Mouse (Mus musculus) heart, embryonic 15.5 days (tissue): ENCODE measurements around the gene Hbq1a. TPM values are rescaled to one million over a fixed set of nuclear protein-coding genes. Genes with fewer than 3 reads are reported as not detected.
"Not testable (repeated sequence)": the region's sequence is repeated elsewhere in the genome, so short reads cannot be mapped to it uniquely, and the experiment has no call there.

ENCODE experiments used
- ATAC-seq: fragments of 200-750 bp; cut with Nextera tagmentation; replicated peaks from 2 replicates; pipeline ENCODE4 v1.8.0; 2017; ENCODE audit warnings: low read depth, moderate TSS enrichment; ENCODE audit not compliant: insufficient number of reproducible peaks, insufficient read depth, low FRiP score
- H3K27ac ChIP-seq: fragments of 300-500 bp; sonication (generic); 2 replicates; pipeline ENCODE4 v1.5.1; 2015; ENCODE audit warnings: mild to moderate bottlenecking, inconsistent platforms
- H3K27me3 ChIP-seq: fragments of 300-500 bp; sonication (generic); 2 replicates; pipeline ENCODE4 v1.6.1; 2015; ENCODE audit warnings: inconsistent platforms
- H3K36me3 ChIP-seq: fragments of 300-500 bp; sonication (generic); 2 replicates; pipeline ENCODE4 v1.6.1; 2015; ENCODE audit warnings: mild to moderate bottlenecking, inconsistent platforms
- H3K4me1 ChIP-seq: fragments of 300-500 bp; sonication (generic); replicated peaks from 2 replicates; pipeline ENCODE4 v1.6.1; 2015; ENCODE audit warnings: inconsistent platforms
- H3K4me2 ChIP-seq: fragments of 300-500 bp; sonication (generic); 2 replicates; pipeline ENCODE4 v1.6.1; 2015; ENCODE audit warnings: inconsistent platforms, mild to moderate bottlenecking, moderate library complexity
- H3K4me3 ChIP-seq: fragments of 300-500 bp; sonication (generic); 2 replicates; pipeline ENCODE4 v1.5.1; 2015; ENCODE audit warnings: mild to moderate bottlenecking, inconsistent platforms
- H3K9ac ChIP-seq: fragments of 300-500 bp; sonication (generic); 2 replicates; pipeline ENCODE4 v1.6.1; 2015; ENCODE audit warnings: mild to moderate bottlenecking, inconsistent platforms
- H3K9me3 ChIP-seq: fragments of 300-500 bp; sonication (generic); replicated peaks from 2 replicates; pipeline ENCODE4 v1.6.1; 2016; ENCODE audit warnings: inconsistent platforms
- WGBS: fragments of 180-500 bp; shearing (Covaris S2); methylation state at CpG from one replicate; pipeline ENCODE4 v1.1.7; 2015; ENCODE audit warnings: mixed read lengths; 5-methylcytosine and 5-hydroxymethylcytosine counted together
- polyA plus RNA-seq: library from polyadenylated mRNA; unstranded; fragments of >200 nt; fragmentation: Nextera tagmentation; extraction: Ambion mirVana; gene quantifications from 2 replicates; pipeline ENCODE4 v1.2.1, GENCODE M21; 2015

The Hbq1a gene
- 3.2 TPM in 2 replicates for polyA plus RNA-seq

GRCm38 (mm10) chr11:32299865-32300264, at the start of gene Hbq1a:
Hbq1a (plus strand) TSS chr11:32300069.
- not testable (repeated sequence) for H3K9ac ChIP-seq, H3K36me3 ChIP-seq, H3K27ac ChIP-seq, ATAC-seq, H3K9me3 ChIP-seq, H3K4me3 ChIP-seq, H3K4me1 ChIP-seq
- Histone ChIP-seq H3K4me2 (peak within 1 kb of the TSS; percentile 44), H3K27me3 (peaks cover 21% of the 10 kb centered on the region)
- 7% methylated on average over 16 of the region's 16 CpGs for WGBS

GRCm38 (mm10) chr11:32250880-32251763, 48.7 kb upstream of the Hbq1a start:
- H3K27me3 ChIP-seq: no peaks in the 10 kb centered on the region
- no peak overlapping the region for H3K4me3 ChIP-seq
- peaks cover 26% of the 10 kb centered on the region; the same call in 1 of the 2 replicates for H3K36me3 ChIP-seq
- H3K9me3 ChIP-seq: no peaks in the 10 kb centered on the region
- no peaks in the 10 kb centered on the region for H3K4me1 ChIP-seq
- no peak overlapping the region for H3K27ac ChIP-seq
- ATAC-seq: no peak
- H3K9ac ChIP-seq: no peak overlapping the region
- no peak overlapping the region for H3K4me2 ChIP-seq
- WGBS: 83% methylated on average over 8 of the region's 8 CpGs

- no peaks in the 10 kb centered on the region for H3K4me1 ChIP-seq
- H3K27ac ChIP-seq: no peak overlapping the region
- H3K27me3 ChIP-seq: no peaks in the 10 kb centered on the region
- no peak overlapping the region for H3K9ac ChIP-seq
- no peak overlapping the region for H3K4me3 ChIP-seq
- no peak for ATAC-seq
- no peaks in the 10 kb centered on the region for H3K9me3 ChIP-seq
- H3K4me2 ChIP-seq: no peak overlapping the region
- 95% methylated on average over 1 of the region's 1 CpGs for WGBS
- peaks cover 22% of the 10 kb centered on the region; the same call in 1 of the 2 replicates for H3K36me3 ChIP-seq
Measured at GRCm38 (mm10) chr11:32253121-32253520, 46.7 kb upstream of the Hbq1a start.

DNA sequence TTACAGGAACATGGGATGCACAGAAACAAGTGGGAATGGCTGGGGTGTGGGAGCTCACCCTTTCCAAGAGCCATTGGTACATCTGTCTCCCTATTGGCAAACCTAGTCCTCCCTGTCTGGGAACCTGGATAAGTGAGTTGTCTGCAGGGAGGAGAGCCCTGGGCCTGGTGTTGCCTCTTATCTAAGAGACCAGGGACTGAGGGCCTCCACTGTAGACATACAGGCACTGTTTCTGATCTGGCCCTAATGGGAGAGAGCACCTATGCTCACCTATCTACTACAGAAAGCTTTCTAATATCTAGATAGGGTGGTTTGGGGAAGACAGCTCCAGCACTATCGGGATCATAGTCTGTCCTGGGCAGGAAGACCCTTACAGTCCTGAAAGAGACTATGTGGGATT, 43.7 kb upstream of the Hbq1a start:
- H3K9me3 ChIP-seq: no peaks in the 10 kb centered on the region
- H3K27me3 ChIP-seq: no peaks in the 10 kb centered on the region
- no peak overlapping the region for H3K9ac ChIP-seq
- no peaks in the 10 kb centered on the region for H3K4me1 ChIP-seq
- H3K27ac ChIP-seq: no peak overlapping the region
- H3K36me3 ChIP-seq: peaks cover 13% of the 10 kb centered on the region; the same call in 1 of the 2 replicates
- H3K4me3 ChIP-seq: no peak overlapping the region
- 88% methylated on average over 1 of the region's 1 CpGs for WGBS
- ATAC-seq: no peak
- no peak overlapping the region for H3K4me2 ChIP-seq

- Histone ChIP-seq H3K36me3 (peaks cover 13% of the 10 kb centered on the region; the same call in 1 of the 2 replicates), H3K9me3 (no peaks in the 10 kb centered on the region), H3K4me2 (no peak overlapping the region), H3K27ac (no peak overlapping the region), H3K9ac (no peak overlapping the region), H3K27me3 (no peaks in the 10 kb centered on the region), H3K4me1 (no peaks in the 10 kb centered on the region), H3K4me3 (no peak overlapping the region)
- no peak for ATAC-seq
- 87% methylated on average over 3 of the region's 3 CpGs for WGBS
Measured at GRCm38 (mm10) chr11:32256566-32256965, 43.3 kb upstream of the Hbq1a start.

- no peak overlapping the region for H3K4me2 ChIP-seq
- H3K4me3 ChIP-seq: no peak overlapping the region
- peaks cover 14% of the 10 kb centered on the region for H3K4me1 ChIP-seq
- no peaks in the 10 kb centered on the region for H3K9me3 ChIP-seq
- H3K9ac ChIP-seq: no peak overlapping the region
- no peak for ATAC-seq
- no peak overlapping the region for H3K27ac ChIP-seq
- no peaks in the 10 kb centered on the region for H3K27me3 ChIP-seq
- no peaks in the 10 kb centered on the region; the same call in 1 of the 2 replicates for H3K36me3 ChIP-seq
- WGBS: 72% methylated on average over 10 of the region's 10 CpGs
Measured at GRCm38 (mm10) chr11:32262674-32263415, 37.0 kb upstream of the Hbq1a start.

GRCm38 (mm10) chr11:32265117-32265738, 34.6 kb upstream of the Hbq1a start:
- Histone ChIP-seq H3K4me2 (no peak overlapping the region), H3K9me3 (no peaks in the 10 kb centered on the region), H3K27ac (no peak overlapping the region), H3K4me3 (no peak overlapping the region), H3K27me3 (no peaks in the 10 kb centered on the region; the same call in 1 of the 2 replicates), H3K4me1 (peaks cover 18% of the 10 kb centered on the region), H3K9ac (no peak overlapping the region), H3K36me3 (no peaks in the 10 kb centered on the region; the same call in 1 of the 2 replicates)
- ATAC-seq: no peak
- 80% methylated on average over 3 of the region's 3 CpGs for WGBS

DNA sequence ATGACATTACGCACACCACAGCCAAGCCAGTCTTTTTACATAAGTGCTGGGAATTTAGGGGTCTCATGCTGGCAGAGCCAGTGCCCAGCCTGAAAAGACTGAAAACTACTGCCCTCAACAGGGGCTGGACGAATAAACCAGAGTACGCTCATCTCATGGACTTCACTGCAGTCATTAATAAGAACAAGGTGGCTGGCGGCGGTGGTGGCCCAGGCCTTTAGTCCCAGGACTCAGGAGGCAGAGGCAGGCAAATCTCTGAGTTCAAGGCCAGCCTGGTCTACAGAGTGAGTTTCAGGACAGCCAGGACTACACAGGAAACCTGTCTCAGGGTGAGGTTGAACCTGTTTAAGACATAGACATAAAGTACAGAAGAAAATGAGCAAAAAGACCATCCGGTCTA, 33.7 kb upstream of the Hbq1a start:
- no peaks in the 10 kb centered on the region; the same call in 1 of the 2 replicates for H3K36me3 ChIP-seq
- no peaks in the 10 kb centered on the region; the same call in 1 of the 2 replicates for H3K27me3 ChIP-seq
- no peak for ATAC-seq
- H3K9ac ChIP-seq: no peak overlapping the region
- H3K27ac ChIP-seq: no peak overlapping the region
- peaks cover 18% of the 10 kb centered on the region for H3K4me1 ChIP-seq
- WGBS: 89% methylated on average over 6 of the region's 6 CpGs
- no peak overlapping the region for H3K4me2 ChIP-seq
- no peaks in the 10 kb centered on the region for H3K9me3 ChIP-seq
- no peak overlapping the region for H3K4me3 ChIP-seq

DNA sequence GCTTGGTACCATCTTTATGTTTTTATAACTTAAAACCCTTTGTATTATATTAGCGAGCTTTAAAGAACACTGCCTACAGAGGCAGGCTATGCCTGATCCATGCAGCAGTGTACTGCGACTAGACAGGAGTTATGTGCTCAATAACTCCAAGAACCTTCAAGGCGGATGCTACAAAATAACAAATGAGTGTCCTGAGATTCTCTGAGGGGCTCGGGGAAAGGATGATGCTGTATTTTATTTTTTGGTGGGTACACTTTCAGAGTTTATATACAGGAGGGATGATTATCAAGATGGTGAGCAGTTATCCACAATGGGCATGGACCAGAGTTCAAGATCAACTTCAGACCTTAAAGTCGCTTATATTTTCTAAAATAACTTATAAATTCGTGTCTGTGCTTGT, 33.1 kb upstream of the Hbq1a start:
- ATAC-seq: no peak
- H3K9ac ChIP-seq: peak overlapping the region; percentile 91
- peak overlapping the region; percentile 89 for H3K27ac ChIP-seq
- H3K27me3 ChIP-seq: no peaks in the 10 kb centered on the region; the same call in 1 of the 2 replicates
- no peaks in the 10 kb centered on the region; the same call in 1 of the 2 replicates for H3K36me3 ChIP-seq
- no peaks in the 10 kb centered on the region for H3K9me3 ChIP-seq
- WGBS: 28% methylated on average over 6 of the region's 6 CpGs
- peaks cover 18% of the 10 kb centered on the region for H3K4me1 ChIP-seq
- H3K4me3 ChIP-seq: peak overlapping the region; percentile 84
- H3K4me2 ChIP-seq: peak overlapping the region; percentile 74

- Histone ChIP-seq H3K9ac (peak within 1 kb of the TSS; percentile 91), H3K4me2 (peak within 1 kb of the TSS; percentile 74), H3K4me1 (peaks cover 18% of the 10 kb centered on the region), H3K36me3 (no peaks in the 10 kb centered on the region; the same call in 1 of the 2 replicates), H3K27ac (peak within 1 kb of the TSS; percentile 89), H3K4me3 (peak within 1 kb of the TSS; percentile 84), H3K27me3 (no peaks in the 10 kb centered on the region; the same call in 1 of the 2 replicates), H3K9me3 (no peaks in the 10 kb centered on the region)
- under 1% methylated on average over 54 of the region's 54 CpGs for WGBS
- ATAC-seq: peak; percentile 99
Measured at GRCm38 (mm10) chr11:32267188-32267884, 32.5 kb upstream of the Hbq1a start, which contains the start of gene Nprl3. Nprl3 (minus strand) TSS chr11:32267707.
